Comparison of ENCODE assay signal across 8 mouse cellular contexts in genomic region chr9:44288959-44289291, GRCm38 (mm10). TPM values are rescaled to one million over a fixed set of nuclear protein-coding genes. Genes with fewer than 3 reads are reported as not detected.
DNase-seq lines count a peak whose midpoint lies in the region; ATAC-seq lines count a peak whose summit lies in the region.

No protein-coding gene starts in this region.

- ATAC-seq in heart, embryonic 16.5 days (replicated peaks; ENCODE audit: extremely low read depth, insufficient read depth, low FRiP score) = no peak
- no peak; the same call in 1 of the 2 replicates for ATAC-seq in hindbrain, embryonic 16.5 days
- no peak for ATAC-seq in midbrain, embryonic 16.5 days

- no peak for DNase-seq in heart, postnatal 25 days (ENCODE audit: low spot score)
- peak; percentile 36 for DNase-seq in embryo, embryonic 11 days
- DNase-seq in MN1 (ENCODE audit: low spot score) = no peak
- DNase-seq in left cerebral cortex, adult 11 months (ENCODE audit: low spot score) = no peak
- no peak for DNase-seq in kidney, adult 8-10 months

- peaks cover 18% of the 10 kb centered on the region for H3K4me1 ChIP-seq in heart, embryonic 16.5 days (ENCODE audit: control insufficient read depth, insufficient read depth, low read length)
- peaks cover 20% of the 10 kb centered on the region for H3K4me1 ChIP-seq in hindbrain, embryonic 16.5 days (ENCODE audit: control insufficient read depth, insufficient read depth, low read depth, low read length)
- peaks cover 28% of the 10 kb centered on the region for H3K4me1 ChIP-seq in midbrain, embryonic 16.5 days (ENCODE audit: control insufficient read depth, insufficient read depth, low read length)

- H3K4me3 ChIP-seq in heart, embryonic 16.5 days (ENCODE audit: low read length) = no peak overlapping the region
- peak overlapping the region; percentile 78 for H3K4me3 ChIP-seq in hindbrain, embryonic 16.5 days (ENCODE audit: low read length)
- peak overlapping the region; percentile 95 for H3K4me3 ChIP-seq in midbrain, embryonic 16.5 days (ENCODE audit: low read depth, low read length)

- peaks cover 4% of the 10 kb centered on the region; the same call in 1 of the 2 replicates for H3K27me3 ChIP-seq in heart, embryonic 16.5 days (ENCODE audit: control insufficient read depth, insufficient read depth, low read length)
- H3K27me3 ChIP-seq in hindbrain, embryonic 16.5 days (replicated peaks; ENCODE audit: control insufficient read depth, insufficient read depth, low read length) = no peaks in the 10 kb centered on the region
- no peaks in the 10 kb centered on the region for H3K27me3 ChIP-seq in midbrain, embryonic 16.5 days (ENCODE audit: control insufficient read depth, insufficient read depth, low read depth, low read length)

- no peaks in the 10 kb centered on the region for H3K9me3 ChIP-seq in heart, embryonic 16.5 days (replicated peaks; ENCODE audit: control insufficient read depth, low read length)
- no peaks in the 10 kb centered on the region for H3K9me3 ChIP-seq in hindbrain, embryonic 16.5 days (ENCODE audit: control insufficient read depth, low read length)
- no peaks in the 10 kb centered on the region for H3K9me3 ChIP-seq in midbrain, embryonic 16.5 days (replicated peaks; ENCODE audit: control insufficient read depth, low read length, poor library complexity, severe bottlenecking)

- 9% methylated on average over 11 of the region's 11 CpGs for whole genome bisulfite sequencing in heart, embryonic 16.5 days
- 5% methylated on average over 11 of the region's 11 CpGs for WGBS in hindbrain, embryonic 16.5 days
- WGBS in midbrain, embryonic 16.5 days = 5% methylated on average over 11 of the region's 11 CpGs

- H3K36me3 ChIP-seq in heart, embryonic 16.5 days (ENCODE audit: control insufficient read depth, insufficient read depth) = peaks cover 16% of the 10 kb centered on the region
- H3K36me3 ChIP-seq in hindbrain, embryonic 16.5 days (ENCODE audit: control insufficient read depth, insufficient read depth, low read length) = peaks cover 21% of the 10 kb centered on the region
- peaks cover 6% of the 10 kb centered on the region for H3K36me3 ChIP-seq in midbrain, embryonic 16.5 days (ENCODE audit: control insufficient read depth, insufficient read depth, low read length)

- peak overlapping the region; percentile 95 for H3K4me2 ChIP-seq in heart, embryonic 16.5 days (ENCODE audit: low read depth, low read length)
- peak overlapping the region; percentile 95 for H3K4me2 ChIP-seq in hindbrain, embryonic 16.5 days (ENCODE audit: low read length)
- H3K4me2 ChIP-seq in midbrain, embryonic 16.5 days (ENCODE audit: low read length) = peak overlapping the region; percentile 97

- no peak overlapping the region for H3K9ac ChIP-seq in heart, embryonic 16.5 days (ENCODE audit: low read length)
- peak overlapping the region; percentile 93 for H3K9ac ChIP-seq in hindbrain, embryonic 16.5 days (ENCODE audit: low read depth, low read length)
- peak overlapping the region; percentile 98 for H3K9ac ChIP-seq in midbrain, embryonic 16.5 days (ENCODE audit: low read depth, low read length)

- intact Hi-C loops in heart, postnatal 25 days (cut with DNase I) = no loop called here

- H3K27ac ChIP-seq in heart, embryonic 16.5 days (ENCODE audit: low read length) = no peak overlapping the region
- H3K27ac ChIP-seq in hindbrain, embryonic 16.5 days (ENCODE audit: low read depth, low read length) = peak overlapping the region; percentile 81; the same call in 1 of the 2 replicates
- H3K27ac ChIP-seq in midbrain, embryonic 16.5 days (ENCODE audit: low read length) = peak overlapping the region; percentile 87

RNA-seq across cellular contexts. Expression of gene Abcg4, which starts 0.5 kb away (rescaled TPM):
- polyA plus RNA-seq in heart, embryonic 16.5 days (2015; fragmentation: Nextera tagmentation; extraction: Ambion mirVana) = 1.9 and 2.5 TPM in 2 replicates
- total RNA-seq in heart, postnatal 25 days (2021) = under 1 TPM; 0.34 to 0.42 TPM
- polyA plus RNA-seq in hindbrain, embryonic 16.5 days (2015; fragmentation: Nextera tagmentation; extraction: Ambion mirVana) = 33.7 and 36.2 TPM in 2 replicates
- 29.7 and 33.9 TPM in 2 replicates for polyA plus RNA-seq in midbrain, embryonic 16.5 days (2015; fragmentation: Nextera tagmentation; extraction: Ambion mirVana)

RNA-seq across cellular contexts. Expression of gene Hinfp, which starts 16.5 kb away (rescaled TPM):
- polyA plus RNA-seq in heart, embryonic 16.5 days (2015; fragmentation: Nextera tagmentation; extraction: Ambion mirVana) = 15.8 and 18.7 TPM in 2 replicates
- 10 to 100 TPM in 1 of 2 experiments, 1 to 10 TPM in 1; 7.9 to 12.7 TPM for total RNA-seq in heart, postnatal 25 days (2021)
- polyA plus RNA-seq in hindbrain, embryonic 16.5 days (2015; fragmentation: Nextera tagmentation; extraction: Ambion mirVana) = 22.3 and 26.6 TPM in 2 replicates
- polyA plus RNA-seq in midbrain, embryonic 16.5 days (2015; fragmentation: Nextera tagmentation; extraction: Ambion mirVana) = 28.7 and 30.0 TPM in 2 replicates

RNA-seq across cellular contexts. Expression of gene Nlrx1, which starts 20.5 kb away (rescaled TPM):
- polyA plus RNA-seq in heart, embryonic 16.5 days (2015; fragmentation: Nextera tagmentation; extraction: Ambion mirVana) = 7.3 and 7.9 TPM in 2 replicates
- total RNA-seq in heart, postnatal 25 days (2021) = 10 to 100 TPM; 19.4 to 20.7 TPM
- polyA plus RNA-seq in hindbrain, embryonic 16.5 days (2015; fragmentation: Nextera tagmentation; extraction: Ambion mirVana) = 4.7 and 5.4 TPM in 2 replicates
- 5.1 and 6.1 TPM in 2 replicates for polyA plus RNA-seq in midbrain, embryonic 16.5 days (2015; fragmentation: Nextera tagmentation; extraction: Ambion mirVana)

RNA-seq across cellular contexts. Expression of gene C2cd2l, which starts 31.2 kb away (rescaled TPM):
- 8.2 and 8.6 TPM in 2 replicates for polyA plus RNA-seq in heart, embryonic 16.5 days (2015; fragmentation: Nextera tagmentation; extraction: Ambion mirVana)
- 10 to 100 TPM; 11.7 to 13.9 TPM for total RNA-seq in heart, postnatal 25 days (2021)
- polyA plus RNA-seq in hindbrain, embryonic 16.5 days (2015; fragmentation: Nextera tagmentation; extraction: Ambion mirVana) = 23.1 and 27.1 TPM in 2 replicates
- polyA plus RNA-seq in midbrain, embryonic 16.5 days (2015; fragmentation: Nextera tagmentation; extraction: Ambion mirVana) = 22.3 and 24.8 TPM in 2 replicates

RNA-seq across cellular contexts. Expression of gene Dpagt1, which starts 36.9 kb away (rescaled TPM):
- polyA plus RNA-seq in heart, embryonic 16.5 days (2015; fragmentation: Nextera tagmentation; extraction: Ambion mirVana) = 28.5 and 33.7 TPM in 2 replicates
- total RNA-seq in heart, postnatal 25 days (2021) = 10 to 100 TPM; 18.6 to 19.6 TPM
- 32.5 and 42.6 TPM in 2 replicates for polyA plus RNA-seq in hindbrain, embryonic 16.5 days (2015; fragmentation: Nextera tagmentation; extraction: Ambion mirVana)
- 36.1 and 39.6 TPM in 2 replicates for polyA plus RNA-seq in midbrain, embryonic 16.5 days (2015; fragmentation: Nextera tagmentation; extraction: Ambion mirVana)
